Mouse (Mus musculus) E14TG2a.4 (cell line): ENCODE measurements around the gene Cntnap5c.

Experiments
- CTCF ChIP-seq: conservative IDR thresholded peaks from 2 replicates; pipeline ENCODE4 v1.5.1; 2014; ENCODE audit warnings: low read length
- NANOG ChIP-seq: IDR thresholded peaks from 2 replicates; pipeline ENCODE4 v1.6.1; 2014; ENCODE audit warnings: borderline replicate concordance, low read length, mixed read lengths
- POU5F1 ChIP-seq: IDR thresholded peaks from 2 replicates; pipeline ENCODE4 v1.6.1; 2014; ENCODE audit warnings: low read length, borderline replicate concordance

- TF ChIP-seq CTCF = no peak
- no peak for TF ChIP-seq POU5F1
- no peak for TF ChIP-seq NANOG
Observed at GRCm38 (mm10) chr17:57767306-57767705, 2.1 kb upstream of the Cntnap5c start.
